In genomic region chr16:4449418-4449817, GRCm38 (mm10) we compare ENCODE assay signal across 11 mouse cellular contexts.
"Had no signal": no experiment of that assay in that cellular context is flagged by ENCODE, and none has a peak within 500 bp of the region (broad histone marks: within the 10 kb centered on the region; RNA-seq: fewer than 3 reads in every experiment).

No protein-coding gene starts in this region.

- H3K9me3 ChIP-seq: intestine, embryonic 15.5 days; liver, embryonic 13.5 days had no signal

- H3K9ac ChIP-seq: intestine, embryonic 15.5 days; liver, embryonic 13.5 days had no signal

- DNase-seq: kidney, adult 8-10 months; kidney, postnatal 14 days; liver, embryonic 13.5 days; lung, adult 2 months; lung, postnatal 14 days; lung, postnatal 4 days; midbrain, embryonic 14.5 days; thymus, adult 18-20 months; thymus, postnatal 36 days had no signal

- H3K36me3 ChIP-seq: intestine, embryonic 15.5 days; liver, embryonic 13.5 days had no signal

- H3K27ac ChIP-seq: intestine, embryonic 15.5 days; liver, embryonic 13.5 days had no signal

- ATAC-seq: intestine, embryonic 15.5 days had no signal

- H3K27me3 ChIP-seq: intestine, embryonic 15.5 days had no signal

- H3K4me2 ChIP-seq: intestine, embryonic 15.5 days; liver, embryonic 13.5 days; midbrain, embryonic 11.5 days had no signal

- H3K4me3 ChIP-seq: intestine, embryonic 15.5 days; liver, embryonic 13.5 days had no signal
